Mouse (Mus musculus) kidney, adult 2 months (tissue): Measurements from ENCODE around the gene Zfyve21.

ENCODE experiments used
- CTCF ChIP-seq: fragments of 200-500 bp; conservative IDR thresholded peaks from 2 replicates; pipeline ENCODE4 v1.5.1; 2011; ENCODE audit warnings: low read depth, mild to moderate bottlenecking, control low read depth, low read length, moderate library complexity, mixed read lengths; ENCODE audit not compliant: insufficient read depth, insufficient read length
- POLR2A ChIP-seq: fragments of 200-500 bp; IDR thresholded peaks from one replicate; pipeline ENCODE4 v1.6.1; 2011; ENCODE audit warnings: low read depth, low read length, control low read depth

DNA sequence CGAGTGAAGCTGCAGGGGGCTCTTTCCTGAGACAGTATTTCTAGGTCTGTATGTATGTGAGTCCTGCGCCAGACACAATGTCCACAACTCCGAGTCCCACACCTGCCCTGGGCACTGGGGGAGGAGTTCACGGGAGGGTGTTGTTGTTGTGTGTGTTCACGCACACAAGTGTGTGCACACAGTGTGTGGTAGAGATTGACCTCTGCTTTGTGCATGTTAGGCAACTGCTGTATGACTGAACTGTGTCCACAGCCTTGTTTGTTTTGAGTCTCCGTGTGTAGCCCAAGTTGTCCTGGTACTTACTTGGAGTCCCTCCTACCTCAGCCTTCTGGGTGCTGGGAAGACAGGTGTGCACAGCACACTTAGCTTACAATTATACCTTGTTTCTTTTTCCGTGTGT lies 23.3 kb upstream of the Zfyve21 start:
- no peak for TF ChIP-seq CTCF
- no peak for TF ChIP-seq POLR2A
